Mouse (Mus musculus): ENCODE measurements at regions not wholly inside any gene's neighbourhood (a gene's known extent, or its start where the extent isn't known, plus 50 kb on each side); places are given as distances from the start of the nearest gene placed in this dataset.

GRCm38 (mm10) chr5:73902470-73903218, 165.6 kb downstream of the Usp46 start:
- no peaks in the 10 kb centered on the region for H3K9me3 ChIP-seq (ENCODE audit: low read length)
- peak overlapping the region; percentile 86 for H3K27ac ChIP-seq (ENCODE audit: low read length)
- peak; percentile 82 for ATAC-seq (ENCODE audit: low FRiP score, low TSS enrichment)
- H3K4me2 ChIP-seq (replicated peaks; ENCODE audit: low read depth, low read length): peak overlapping the region; percentile 30
- H3K4me3 ChIP-seq (ENCODE audit: low read length): no peak overlapping the region
- no peaks in the 10 kb centered on the region for H3K36me3 ChIP-seq (ENCODE audit: insufficient read depth, low read length)
- WGBS: 7% methylated on average over 7 of the region's 7 CpGs
- no peak overlapping the region for H3K9ac ChIP-seq (replicated peaks; ENCODE audit: low read length)
- peaks cover 16% of the 10 kb centered on the region for H3K4me1 ChIP-seq (ENCODE audit: insufficient read depth, low read length)
- no peaks in the 10 kb centered on the region for H3K27me3 ChIP-seq (ENCODE audit: insufficient read depth, low read length)

- H3K4me1 ChIP-seq (ENCODE audit: insufficient read depth, low read length): peaks cover 16% of the 10 kb centered on the region
- peak overlapping the region; percentile 86 for H3K27ac ChIP-seq (ENCODE audit: low read length)
- WGBS: 22% methylated on average over 8 of the region's 8 CpGs
- peak overlapping the region; percentile 30 for H3K4me2 ChIP-seq (replicated peaks; ENCODE audit: low read depth, low read length)
- no peaks in the 10 kb centered on the region for H3K36me3 ChIP-seq (ENCODE audit: insufficient read depth, low read length)
- H3K4me3 ChIP-seq (ENCODE audit: low read length): no peak overlapping the region
- no peaks in the 10 kb centered on the region for H3K9me3 ChIP-seq (ENCODE audit: low read length)
- no peaks in the 10 kb centered on the region for H3K27me3 ChIP-seq (ENCODE audit: insufficient read depth, low read length)
- H3K9ac ChIP-seq (replicated peaks; ENCODE audit: low read length): 0 out of 2 replicates have a peak overlapping the region, but pooled peaks have one; percentile 5
- ATAC-seq (ENCODE audit: low FRiP score, low TSS enrichment): peak; percentile 35; the same call in 1 of the 2 replicates
Measured at GRCm38 (mm10) chr5:73903219-73903570, 165.0 kb downstream of the Usp46 start.

- Histone ChIP-seq H3K27ac (ENCODE audit: low read length) (peak overlapping the region; percentile 86), H3K4me3 (ENCODE audit: low read length) (no peak overlapping the region), H3K4me1 (ENCODE audit: insufficient read depth, low read length) (peaks cover 16% of the 10 kb centered on the region), H3K4me2 (replicated peaks; ENCODE audit: low read depth, low read length) (no peak overlapping the region), H3K9me3 (ENCODE audit: low read length) (no peaks in the 10 kb centered on the region), H3K9ac (replicated peaks; ENCODE audit: low read length) (no peak overlapping the region), H3K36me3 (ENCODE audit: insufficient read depth, low read length) (no peaks in the 10 kb centered on the region), H3K27me3 (ENCODE audit: insufficient read depth, low read length) (no peaks in the 10 kb centered on the region)
- WGBS: 84% methylated on average over 8 of the region's 8 CpGs
- no peak for ATAC-seq (ENCODE audit: low FRiP score, low TSS enrichment)
Measured at GRCm38 (mm10) chr5:73904146-73904811, 164.0 kb downstream of the Usp46 start.

- ATAC-seq (ENCODE audit: low FRiP score, low TSS enrichment): no peak
- H3K27ac ChIP-seq (ENCODE audit: low read length): no peak overlapping the region
- no peaks in the 10 kb centered on the region for H3K27me3 ChIP-seq (ENCODE audit: insufficient read depth, low read length)
- no peak overlapping the region for H3K4me3 ChIP-seq (ENCODE audit: low read length)
- WGBS: 70% methylated on average over 1 of the region's 1 CpGs
- H3K9me3 ChIP-seq (ENCODE audit: low read length): no peaks in the 10 kb centered on the region
- H3K9ac ChIP-seq (replicated peaks; ENCODE audit: low read length): no peak overlapping the region
- no peaks in the 10 kb centered on the region for H3K36me3 ChIP-seq (ENCODE audit: insufficient read depth, low read length)
- no peaks in the 10 kb centered on the region for H3K4me1 ChIP-seq (ENCODE audit: insufficient read depth, low read length)
- no peak overlapping the region for H3K4me2 ChIP-seq (replicated peaks; ENCODE audit: low read depth, low read length)
Measured at GRCm38 (mm10) chr5:73912149-73912548, 156.1 kb downstream of the Usp46 start.

GRCm38 (mm10) chr5:73913116-73913515, 155.1 kb downstream of the Usp46 start:
- Histone ChIP-seq H3K4me3 (ENCODE audit: low read length) (no peak overlapping the region), H3K9me3 (ENCODE audit: low read length) (no peaks in the 10 kb centered on the region), H3K36me3 (ENCODE audit: insufficient read depth, low read length) (no peaks in the 10 kb centered on the region), H3K27me3 (ENCODE audit: insufficient read depth, low read length) (no peaks in the 10 kb centered on the region), H3K9ac (replicated peaks; ENCODE audit: low read length) (no peak overlapping the region), H3K27ac (ENCODE audit: low read length) (no peak overlapping the region), H3K4me2 (replicated peaks; ENCODE audit: low read depth, low read length) (no peak overlapping the region), H3K4me1 (ENCODE audit: insufficient read depth, low read length) (no peaks in the 10 kb centered on the region)
- 0 out of 2 replicates have a peak, but pooled peaks have one; percentile 42 for ATAC-seq (ENCODE audit: low FRiP score, low TSS enrichment)
- 46% methylated on average over 6 of the region's 6 CpGs for WGBS

- no peak for ATAC-seq (ENCODE audit: low FRiP score, low TSS enrichment)
Measured at GRCm38 (mm10) chr5:73918011-73918410, 150.2 kb downstream of the Usp46 start.

GRCm38 (mm10) chr5:73919936-73920335, 148.3 kb downstream of the Usp46 start:
- Histone ChIP-seq H3K9ac (replicated peaks; ENCODE audit: low read length) (no peak overlapping the region), H3K4me1 (ENCODE audit: insufficient read depth, low read length) (no peaks in the 10 kb centered on the region), H3K27ac (ENCODE audit: low read length) (no peak overlapping the region), H3K9me3 (ENCODE audit: low read length) (no peaks in the 10 kb centered on the region), H3K36me3 (ENCODE audit: insufficient read depth, low read length) (no peaks in the 10 kb centered on the region), H3K27me3 (ENCODE audit: insufficient read depth, low read length) (no peaks in the 10 kb centered on the region), H3K4me3 (ENCODE audit: low read length) (no peak overlapping the region), H3K4me2 (replicated peaks; ENCODE audit: low read depth, low read length) (no peak overlapping the region)
- 82% methylated on average over 6 of the region's 6 CpGs for WGBS
- ATAC-seq (ENCODE audit: low FRiP score, low TSS enrichment): no peak

More at GRCm38 (mm10) chr5:73918011-73918410, 150.2 kb downstream of the Usp46 start:
- H3K4me2 ChIP-seq (replicated peaks; ENCODE audit: low read depth, low read length): no peak overlapping the region
- H3K4me1 ChIP-seq (ENCODE audit: insufficient read depth, low read length): no peaks in the 10 kb centered on the region
- H3K4me3 ChIP-seq (ENCODE audit: low read length): no peak overlapping the region
- no peaks in the 10 kb centered on the region for H3K36me3 ChIP-seq (ENCODE audit: insufficient read depth, low read length)
- 64% methylated on average over 2 of the region's 2 CpGs for WGBS
- H3K9ac ChIP-seq (replicated peaks; ENCODE audit: low read length): no peak overlapping the region
- H3K27me3 ChIP-seq (ENCODE audit: insufficient read depth, low read length): no peaks in the 10 kb centered on the region
- H3K9me3 ChIP-seq (ENCODE audit: low read length): no peaks in the 10 kb centered on the region
- no peak overlapping the region for H3K27ac ChIP-seq (ENCODE audit: low read length)

- no peak for ATAC-seq (ENCODE audit: low FRiP score, low TSS enrichment)
- no peaks in the 10 kb centered on the region for H3K36me3 ChIP-seq (ENCODE audit: insufficient read depth, low read length)
- H3K9me3 ChIP-seq (ENCODE audit: low read length): 0 out of 2 replicates have a peak, but pooled peaks cover 3% of the 10 kb centered on the region
- H3K4me1 ChIP-seq (ENCODE audit: insufficient read depth, low read length): no peaks in the 10 kb centered on the region
- H3K4me2 ChIP-seq (replicated peaks; ENCODE audit: low read depth, low read length): no peak overlapping the region
- no peak overlapping the region for H3K9ac ChIP-seq (replicated peaks; ENCODE audit: low read length)
- no peak overlapping the region for H3K4me3 ChIP-seq (ENCODE audit: low read length)
- WGBS: 63% methylated on average over 9 of the region's 9 CpGs
- H3K27ac ChIP-seq (ENCODE audit: low read length): no peak overlapping the region
- no peaks in the 10 kb centered on the region for H3K27me3 ChIP-seq (ENCODE audit: insufficient read depth, low read length)
Measured at GRCm38 (mm10) chr5:73927534-73927933, 140.7 kb downstream of the Usp46 start.

- no peaks in the 10 kb centered on the region for H3K36me3 ChIP-seq (ENCODE audit: insufficient read depth, low read length)
- H3K9ac ChIP-seq (replicated peaks; ENCODE audit: low read length): no peak overlapping the region
- WGBS: 76% methylated on average over 10 of the region's 10 CpGs
- H3K27ac ChIP-seq (ENCODE audit: low read length): no peak overlapping the region
- no peak overlapping the region for H3K4me2 ChIP-seq (replicated peaks; ENCODE audit: low read depth, low read length)
- ATAC-seq (ENCODE audit: low FRiP score, low TSS enrichment): no peak
- H3K4me1 ChIP-seq (ENCODE audit: insufficient read depth, low read length): no peaks in the 10 kb centered on the region
- no peak overlapping the region for H3K4me3 ChIP-seq (ENCODE audit: low read length)
- H3K9me3 ChIP-seq (ENCODE audit: low read length): 0 out of 2 replicates have a peak, but pooled peaks cover 3% of the 10 kb centered on the region
- H3K27me3 ChIP-seq (ENCODE audit: insufficient read depth, low read length): no peaks in the 10 kb centered on the region
Measured at GRCm38 (mm10) chr5:73928691-73929090, 139.5 kb downstream of the Usp46 start.

GRCm38 (mm10) chr5:73930205-73930604, 138.0 kb downstream of the Usp46 start:
- Histone ChIP-seq H3K9ac (replicated peaks; ENCODE audit: low read length) (no peak overlapping the region), H3K36me3 (ENCODE audit: insufficient read depth, low read length) (no peaks in the 10 kb centered on the region), H3K4me3 (ENCODE audit: low read length) (no peak overlapping the region), H3K4me1 (ENCODE audit: insufficient read depth, low read length) (no peaks in the 10 kb centered on the region), H3K27me3 (ENCODE audit: insufficient read depth, low read length) (no peaks in the 10 kb centered on the region), H3K4me2 (replicated peaks; ENCODE audit: low read depth, low read length) (no peak overlapping the region), H3K27ac (ENCODE audit: low read length) (no peak overlapping the region), H3K9me3 (ENCODE audit: low read length) (0 out of 2 replicates have a peak, but pooled peaks cover 3% of the 10 kb centered on the region)
- WGBS: 70% methylated on average over 5 of the region's 5 CpGs
- ATAC-seq (ENCODE audit: low FRiP score, low TSS enrichment): no peak
